Mouse (Mus musculus) liver, postnatal 0 days (tissue): ENCODE results near the gene Eif2b4.

ENCODE experiments used
- CTCF ChIP-seq: sonication (generic); IDR thresholded peaks from 2 replicates; pipeline ENCODE4 v1.5.1; 2016; ENCODE audit warnings: antibody characterized with exemption, low read depth
- EP300 ChIP-seq: IDR thresholded peaks from 2 replicates; pipeline ENCODE4 v1.6.1; 2016; ENCODE audit warnings: antibody characterized with exemption, low read depth, mild to moderate bottlenecking

DNA sequence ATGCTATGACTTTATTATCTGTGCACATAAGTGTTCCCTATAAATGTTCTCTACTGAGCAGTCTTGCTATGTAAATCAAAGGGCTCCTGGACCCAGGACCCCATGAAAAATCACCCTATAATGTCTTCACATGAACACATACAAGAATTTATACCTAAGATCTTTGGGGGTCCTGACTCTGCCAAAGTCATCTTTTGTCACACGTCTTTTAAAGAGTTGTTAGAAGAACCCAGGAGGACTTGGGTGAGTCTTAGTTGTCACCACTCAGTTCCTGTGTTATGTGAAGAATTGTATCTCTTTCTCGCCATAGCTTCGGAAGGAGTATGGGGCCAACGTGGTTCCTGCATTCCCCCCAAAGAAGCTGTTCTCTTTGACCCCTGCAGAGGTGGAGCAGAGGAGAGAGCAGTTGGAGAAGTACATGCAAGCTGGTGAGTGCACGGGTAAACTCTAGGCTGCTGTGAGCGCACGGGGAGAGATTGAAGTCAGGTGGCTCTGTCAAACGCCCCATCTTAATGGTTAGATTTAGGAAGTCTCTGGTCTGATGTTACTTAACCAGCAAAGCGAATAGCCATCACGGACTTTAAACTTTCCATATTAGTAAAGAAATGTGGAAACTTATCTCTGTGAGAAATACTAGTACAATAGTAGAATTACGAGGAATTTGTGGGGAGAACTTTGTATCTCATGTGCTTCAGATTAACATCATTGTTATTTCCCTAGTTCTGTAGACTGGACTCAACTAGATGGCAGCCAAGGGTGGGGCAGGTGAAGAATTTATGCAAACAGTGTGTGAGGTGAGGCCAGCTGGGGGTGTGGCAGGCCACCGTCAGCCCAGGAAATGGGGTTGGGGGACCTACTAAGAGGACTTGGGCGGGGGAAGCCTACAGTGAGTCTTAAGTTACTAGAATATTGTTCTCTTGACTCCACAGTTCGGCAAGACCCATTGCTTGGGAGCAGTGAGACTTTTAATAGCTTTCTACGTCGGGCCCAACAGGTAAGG lies 1.6 kb upstream of the Eif2b4 start:
- no peak for TF ChIP-seq CTCF
- no peak for TF ChIP-seq EP300
